Mouse (Mus musculus): Measurements from ENCODE around the gene Pfn4.
"Not testable (repeated sequence)": the region's sequence is repeated elsewhere in the genome, so short reads cannot be mapped to it uniquely, and the experiment has no call there.

The Pfn4 gene

DNA sequence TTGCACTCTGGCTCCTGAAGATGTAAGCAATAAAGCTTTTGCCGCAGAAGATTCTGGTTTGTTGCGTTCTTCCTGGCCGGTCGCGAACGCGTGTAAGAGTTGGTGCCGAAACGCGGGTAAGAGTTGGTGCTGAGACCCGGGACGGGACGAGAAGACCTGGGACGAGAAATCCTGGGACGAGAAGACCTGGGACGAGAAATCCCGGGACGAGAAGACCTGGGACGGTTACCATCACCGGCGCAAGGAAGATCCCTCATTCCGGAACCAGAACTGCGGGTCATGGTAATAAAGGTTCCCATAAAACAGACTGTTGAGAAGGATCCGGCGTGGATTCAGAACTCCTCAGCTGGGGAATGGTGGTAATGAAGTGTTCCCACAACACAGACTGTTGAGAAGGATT lies 19.3 kb downstream of the Pfn4 start:
- DNase-seq, result not testable (repeated sequence)

DNA sequence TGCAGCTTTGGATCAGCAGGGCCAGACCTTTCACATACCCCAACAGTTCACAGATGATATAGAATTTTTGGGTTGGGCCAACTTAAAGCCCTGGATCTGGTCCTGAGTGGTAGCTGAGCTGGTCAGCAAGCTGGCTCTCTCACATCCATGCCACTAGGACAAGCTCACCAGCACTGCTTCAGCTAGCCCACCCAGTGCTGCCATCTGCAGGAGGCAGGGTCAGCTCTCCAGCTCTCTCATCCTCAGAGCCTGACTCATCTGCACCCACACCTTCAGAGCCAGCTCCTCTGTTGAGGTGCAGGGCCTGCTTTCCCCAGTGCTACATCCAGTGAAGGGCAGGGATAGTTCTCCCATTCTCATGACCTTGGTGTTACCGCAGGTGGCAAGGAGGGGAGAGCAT lies 24.9 kb downstream of the Pfn4 start:
- peak; percentile 66 for DNase-seq

DNA sequence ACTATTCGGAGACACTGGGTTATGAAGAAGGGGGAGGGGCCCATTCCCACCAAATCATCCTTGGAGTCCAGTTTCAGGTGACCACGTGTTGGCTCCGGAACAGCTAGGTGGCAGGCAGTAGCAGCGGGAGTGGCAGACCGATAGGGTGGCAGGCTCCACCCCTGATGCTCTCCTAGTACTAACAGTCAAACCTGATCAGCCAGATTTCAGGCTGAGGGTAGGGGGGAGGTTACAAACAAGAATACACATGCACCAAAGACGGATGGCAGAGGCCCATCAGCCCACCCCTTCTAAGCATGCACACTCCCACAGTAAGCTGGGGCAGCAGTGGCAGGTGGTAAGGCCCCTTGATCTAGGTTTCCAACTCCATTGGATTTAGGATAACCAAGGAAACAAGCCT lies 28.6 kb downstream of the Pfn4 start:
- DNase-seq, result not testable (repeated sequence)

DNA sequence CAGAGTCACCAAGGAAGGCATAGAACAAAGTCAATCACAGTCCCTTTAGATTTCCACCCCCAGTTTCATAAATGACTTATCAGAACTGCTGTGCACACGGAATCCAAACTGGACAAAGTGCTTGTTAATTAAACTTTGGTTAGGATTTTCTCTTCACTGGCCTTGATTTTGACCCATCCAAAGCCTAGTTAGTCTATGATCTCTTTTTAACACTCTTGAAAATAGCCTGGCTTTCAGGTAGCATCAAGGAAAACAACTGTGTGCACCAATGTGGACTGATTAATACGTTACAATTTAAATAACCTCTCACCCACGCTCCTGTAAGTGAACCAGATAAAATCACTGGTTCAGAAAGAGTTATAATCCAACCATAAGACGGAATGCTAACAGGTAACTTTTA lies 42.2 kb downstream of the Pfn4 start:
- DNase-seq, result no peak

DNA sequence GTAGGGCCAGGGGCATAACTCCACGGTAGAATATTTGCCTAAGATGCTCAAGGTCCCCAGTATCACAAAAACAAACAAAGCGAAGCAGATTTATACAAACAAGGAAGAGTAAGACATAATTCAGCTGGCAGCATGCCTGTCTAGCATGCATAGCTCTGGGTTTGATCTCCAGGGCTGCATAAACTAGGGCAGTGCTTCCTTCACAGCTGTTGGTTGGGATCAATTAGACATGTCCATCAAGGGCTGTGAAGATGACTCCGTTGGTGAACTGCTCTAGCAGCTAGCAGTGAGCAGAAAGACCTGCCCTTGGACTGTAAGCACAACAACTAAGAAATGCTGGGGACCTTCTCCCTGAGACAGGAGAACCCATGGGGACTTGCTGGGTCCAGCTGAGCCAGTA lies 42.9 kb downstream of the Pfn4 start:
- DNase-seq, result no peak

DNA sequence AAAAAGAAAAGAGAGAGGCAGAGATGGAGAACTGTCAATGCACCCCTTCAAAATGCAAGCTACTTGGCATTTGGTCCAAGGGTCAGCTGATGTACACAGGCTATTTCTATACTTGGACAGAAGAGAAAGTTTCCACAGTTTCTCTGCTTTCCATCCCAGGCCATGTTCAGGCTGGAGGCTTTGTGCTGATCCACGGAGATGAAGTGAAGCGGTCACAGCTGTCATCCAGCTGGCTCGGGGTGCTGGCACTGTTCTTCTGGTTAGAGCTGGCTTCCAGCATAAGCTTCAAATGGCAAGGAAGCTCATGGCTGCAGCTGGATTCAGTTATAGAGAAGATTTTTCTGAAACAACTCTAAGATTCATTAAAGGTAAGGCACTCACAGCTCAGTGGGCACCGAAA lies 44.8 kb downstream of the Pfn4 start:
- no peak for DNase-seq

DNA sequence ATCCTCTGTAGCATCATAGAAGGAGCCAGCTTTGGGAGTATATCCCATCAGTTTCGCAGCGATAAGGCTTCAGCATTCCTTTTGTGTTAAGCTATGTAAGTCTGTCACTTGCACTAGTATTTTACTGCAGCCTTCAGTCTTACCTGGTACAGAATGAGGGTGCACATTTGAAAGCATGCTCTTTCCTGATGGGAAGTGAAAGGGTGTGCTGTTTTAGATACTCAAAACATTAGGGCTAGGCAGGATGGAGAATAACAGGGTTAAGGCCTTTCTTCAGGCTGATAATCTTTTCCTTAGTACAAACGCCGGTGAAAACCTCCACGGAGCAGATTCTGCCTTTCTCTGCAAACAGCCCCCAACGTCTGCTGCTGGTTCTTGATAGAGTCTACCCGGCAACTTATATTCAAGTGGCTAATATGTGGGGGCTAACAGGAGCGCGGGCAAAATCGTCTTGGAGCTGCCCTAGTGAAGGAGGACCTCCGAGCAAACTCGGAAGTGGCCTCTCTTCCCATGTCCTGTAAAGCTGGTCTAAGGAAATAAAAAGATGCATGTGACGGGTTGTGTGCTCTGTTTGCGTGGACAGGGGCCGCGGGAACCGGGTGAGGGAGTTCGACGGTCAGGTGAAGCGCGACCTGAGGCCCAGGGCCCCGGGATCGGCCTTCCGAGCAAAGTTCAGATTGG lies 48.0 kb downstream of the Pfn4 start:
- no peak for DNase-seq

DNA sequence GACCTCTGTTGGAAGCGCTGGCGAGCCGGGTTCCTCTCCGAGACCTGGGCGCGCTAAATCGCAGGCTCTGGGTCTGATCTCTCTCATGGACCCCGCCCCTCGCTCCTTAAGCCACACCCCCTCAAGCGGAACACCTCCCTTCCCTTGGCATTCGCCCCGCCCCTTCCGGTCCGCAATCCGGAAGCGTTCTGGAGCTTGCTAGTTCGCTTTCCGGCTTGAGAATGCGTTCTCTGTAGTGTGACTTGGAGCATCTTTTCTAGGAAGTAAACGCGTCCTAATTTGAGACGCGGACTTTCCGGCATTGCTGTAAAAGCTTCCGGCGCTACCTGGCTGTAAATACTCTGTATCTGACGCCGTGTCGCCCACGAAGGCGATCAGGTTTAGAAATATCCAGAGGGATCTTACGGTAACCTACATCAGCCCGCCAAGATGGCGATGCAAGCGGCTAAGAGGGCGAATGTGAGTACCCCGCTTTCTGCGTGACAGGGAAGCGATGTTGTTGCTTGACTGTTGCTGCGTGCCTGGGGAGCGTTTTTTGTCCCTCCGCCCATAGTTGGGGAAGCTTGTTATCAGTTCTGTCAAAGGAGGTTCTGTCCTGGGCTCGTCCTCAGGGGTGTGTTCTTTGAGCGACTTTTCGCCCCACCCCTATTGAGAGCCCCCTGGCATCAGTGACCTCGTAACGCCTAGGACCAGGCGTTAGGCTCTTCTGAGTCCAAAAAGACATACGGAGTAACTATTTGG lies 48.7 kb downstream of the Pfn4 start, which contains the start of gene Sf3b6:
Gene Sf3b6 (plus strand): TSS at position 184 of the 741 bp plus-strand sequence.
- peak; percentile 100 for DNase-seq

DNA sequence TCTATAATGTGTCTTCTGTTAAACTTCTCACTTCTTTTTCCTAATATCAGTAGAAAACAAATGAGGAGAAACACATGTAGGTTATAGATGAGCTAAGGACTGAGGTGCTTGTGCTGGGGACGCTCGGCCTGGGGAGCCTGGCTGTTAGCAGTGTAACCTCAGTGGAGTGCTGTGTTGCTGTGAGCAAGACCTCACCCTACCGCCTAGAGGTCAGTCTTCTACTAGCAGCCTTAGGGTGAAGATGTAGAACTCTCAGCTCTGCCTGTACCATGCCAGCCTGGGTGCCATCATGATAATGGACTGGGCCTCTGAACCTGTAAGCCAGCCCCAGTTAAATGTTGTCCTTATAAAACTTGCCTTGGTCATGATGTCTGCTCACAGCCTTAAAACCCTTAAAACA lies 58.4 kb downstream of the Pfn4 start:
- no peak for DNase-seq
